Mouse (Mus musculus) heart, postnatal 4 days (tissue): Measurements from ENCODE around the gene Rpl7a. TPM values are rescaled to one million over a fixed set of nuclear protein-coding genes. Genes with fewer than 3 reads are reported as not detected.

Experiments used
- DNase-seq: peaks from one replicate; pipeline ENCODE4 v3.0.0; 2021
- total RNA-seq, 2 experiments: library from RNA; stranded (reverse); gene quantifications; 2 replicates each; pipeline ENCODE4 v1.2.3; 2021

The Rpl7a gene
- total RNA-seq, 2 experiments from 2014 or later, result 414 to 433 TPM

DNA sequence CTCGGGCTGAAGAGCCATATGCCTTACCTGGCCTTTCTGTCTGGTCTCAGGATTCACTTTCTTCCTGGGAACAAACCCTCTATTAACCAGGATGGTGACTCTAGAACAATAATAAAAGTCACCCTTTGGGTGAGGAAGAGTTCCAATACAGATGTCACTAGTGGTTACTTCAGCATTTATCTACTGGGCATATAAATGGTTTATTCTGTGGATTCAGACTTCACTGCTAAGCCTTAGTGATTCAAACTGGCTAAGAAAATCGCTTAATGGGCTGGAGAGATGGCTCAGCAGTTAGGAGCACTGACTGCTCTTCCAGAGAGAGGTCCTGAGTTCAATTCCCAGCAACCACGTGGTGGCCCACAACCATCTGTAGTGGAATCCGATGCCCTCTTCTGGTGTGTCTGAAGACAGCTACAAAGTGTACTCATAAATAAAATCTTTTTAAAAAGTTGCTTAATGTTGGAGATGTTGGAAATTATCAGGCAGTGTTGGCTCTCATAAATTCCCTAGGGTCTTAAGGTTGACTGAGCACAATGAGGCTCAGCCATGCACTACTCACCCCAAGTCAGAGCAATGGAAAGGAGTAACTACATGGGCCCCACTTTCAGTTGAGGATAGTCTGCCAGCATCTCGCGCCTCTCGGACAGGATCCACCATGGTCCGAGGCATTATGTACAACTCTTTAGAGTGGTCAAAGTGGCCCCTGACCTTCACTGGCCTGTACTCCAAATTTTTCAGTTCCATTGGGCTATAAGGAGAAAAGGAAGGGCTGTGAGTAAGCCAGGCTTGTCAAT is 3.8 kb downstream of the Rpl7a start:
- no peak for DNase-seq

DNA sequence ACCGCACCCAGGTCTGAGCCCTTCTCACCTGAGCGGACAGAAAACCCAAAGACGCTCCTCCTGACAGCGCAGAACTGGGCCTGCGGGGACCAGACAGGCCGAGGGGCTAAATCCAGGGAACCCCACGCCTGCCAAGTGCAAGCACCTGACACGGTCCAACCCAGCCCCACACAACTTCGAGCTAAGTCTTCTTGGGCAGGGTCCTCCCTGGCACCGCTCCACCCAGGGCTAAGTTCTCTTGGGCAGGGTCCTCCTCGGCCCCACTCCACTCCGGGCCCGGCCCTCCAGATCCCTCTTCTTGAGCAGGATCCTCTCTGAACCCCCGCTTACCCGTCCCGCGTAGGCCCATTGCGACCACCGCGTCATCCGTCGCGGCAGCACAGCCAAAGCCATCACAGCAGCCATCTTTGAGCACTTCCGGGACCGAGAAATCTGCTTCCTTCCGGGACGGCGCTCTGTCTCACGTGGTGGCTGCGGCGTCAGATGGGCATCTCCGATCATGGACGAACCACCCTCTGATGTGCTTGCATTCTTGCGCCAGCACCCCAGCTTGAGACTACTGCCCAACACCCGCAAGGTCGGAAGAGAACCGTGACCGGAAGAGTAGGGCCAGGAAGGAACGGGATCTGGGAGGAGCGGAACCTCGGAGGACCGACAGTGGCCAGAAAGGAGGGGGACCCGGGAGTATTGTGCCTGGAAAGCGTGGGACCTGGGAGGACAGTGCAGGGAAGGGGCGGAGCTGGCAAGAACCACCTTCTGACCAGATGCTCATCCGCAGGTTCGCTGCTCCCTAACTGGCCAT is 5.6 kb downstream of the Rpl7a start, which contains the start of the genes Surf2 and Surf1:
Gene Surf2, plus strand, starts transcription at position 441 of the 802 bp plus-strand sequence.
Gene Surf1, minus strand, starts transcription at position 604 of the 802 bp plus-strand sequence.
- DNase-seq, result peak; percentile 77

DNA sequence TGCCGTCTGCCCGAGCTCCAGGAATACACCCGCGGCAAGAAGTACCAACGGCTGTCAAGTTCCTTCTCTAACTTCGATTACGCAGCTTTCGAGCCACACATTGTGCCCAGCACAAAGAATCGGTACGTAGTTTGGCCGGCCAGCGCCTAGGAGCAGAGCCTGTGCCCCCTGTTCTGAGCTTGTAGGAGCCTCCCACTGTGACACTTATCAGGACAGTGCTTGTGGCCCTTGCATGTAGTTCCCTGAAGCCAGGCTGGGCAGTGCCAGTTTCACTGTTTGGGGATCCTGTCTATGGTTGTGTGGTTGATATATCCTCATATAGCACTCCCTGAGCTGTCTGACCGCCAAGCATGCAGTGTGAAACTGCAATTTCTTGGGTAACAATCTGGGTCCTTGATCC is 6.2 kb downstream of the Rpl7a start:
- DNase-seq, result no peak

DNA sequence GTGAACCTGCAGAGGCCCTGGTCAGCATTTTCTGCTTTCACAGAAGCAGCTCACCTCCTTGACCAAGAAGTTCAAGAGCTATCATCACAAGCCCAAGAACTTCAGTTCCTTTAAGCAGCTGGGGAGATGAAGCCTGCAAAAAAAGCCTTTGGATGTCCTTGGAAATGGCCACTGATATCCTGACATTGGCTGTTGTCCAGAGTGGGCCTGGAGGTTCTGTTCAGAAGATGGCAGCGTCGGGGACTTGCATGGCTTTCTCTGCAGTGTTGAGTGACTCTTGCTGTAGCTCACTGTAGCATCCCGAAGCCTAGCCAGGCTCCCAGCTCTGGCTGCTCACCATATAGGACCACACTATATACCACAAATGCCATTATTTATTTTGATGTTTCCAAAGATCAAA is 9.1 kb downstream of the Rpl7a start:
- no peak for DNase-seq

DNA sequence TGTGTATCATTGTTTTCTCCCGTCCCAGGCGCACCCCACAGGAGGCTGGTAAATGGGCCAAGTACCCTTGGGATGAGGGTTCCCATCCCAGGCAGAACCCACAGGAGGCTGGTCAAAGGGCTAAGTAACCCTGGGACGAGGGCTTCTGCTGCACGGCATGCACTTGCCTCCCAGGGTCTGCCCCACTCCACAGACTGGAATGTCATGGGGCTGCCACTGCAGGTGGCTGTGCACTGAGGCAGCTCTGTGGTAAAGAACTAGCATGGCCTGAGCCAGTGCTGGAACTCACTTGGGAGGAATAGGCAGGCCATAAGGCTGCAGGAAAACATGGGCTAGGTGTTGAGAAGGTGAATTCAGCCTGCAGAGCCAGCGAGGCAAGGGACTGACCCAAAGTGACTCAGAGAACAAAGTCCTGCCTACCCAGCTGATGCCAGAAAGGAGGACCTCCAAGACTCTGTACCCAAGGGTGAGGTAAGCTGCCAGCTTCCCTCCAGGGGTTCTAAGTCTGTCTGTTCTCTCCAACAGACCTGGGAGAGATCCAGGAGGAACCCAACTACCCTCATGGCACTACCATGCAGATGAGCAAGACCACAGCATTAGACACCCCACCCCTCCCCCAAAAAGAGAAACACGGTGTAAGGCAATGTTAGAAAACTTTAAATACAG is 9.8 kb downstream of the Rpl7a start:
- no peak for DNase-seq

DNA sequence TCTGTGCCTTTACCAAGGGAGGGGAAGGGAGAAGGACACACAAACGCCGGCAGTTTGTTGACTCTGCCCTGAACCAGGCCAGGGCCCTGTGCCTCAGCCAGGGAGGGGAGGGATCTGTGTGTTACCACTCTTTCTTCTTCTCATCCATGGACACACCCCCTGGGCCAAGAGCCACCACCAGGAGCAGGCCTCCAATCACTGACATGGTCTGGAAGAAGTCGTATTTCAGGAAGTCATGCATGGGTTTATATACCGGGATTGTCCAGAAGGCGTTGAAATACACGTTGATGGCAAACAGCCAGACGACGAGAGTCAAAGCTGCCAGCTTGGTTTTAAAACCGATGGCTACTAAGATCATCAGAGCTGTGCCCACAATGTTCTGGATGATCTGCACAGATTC is 11.2 kb downstream of the Rpl7a start:
- DNase-seq, result peak; percentile 42

DNA sequence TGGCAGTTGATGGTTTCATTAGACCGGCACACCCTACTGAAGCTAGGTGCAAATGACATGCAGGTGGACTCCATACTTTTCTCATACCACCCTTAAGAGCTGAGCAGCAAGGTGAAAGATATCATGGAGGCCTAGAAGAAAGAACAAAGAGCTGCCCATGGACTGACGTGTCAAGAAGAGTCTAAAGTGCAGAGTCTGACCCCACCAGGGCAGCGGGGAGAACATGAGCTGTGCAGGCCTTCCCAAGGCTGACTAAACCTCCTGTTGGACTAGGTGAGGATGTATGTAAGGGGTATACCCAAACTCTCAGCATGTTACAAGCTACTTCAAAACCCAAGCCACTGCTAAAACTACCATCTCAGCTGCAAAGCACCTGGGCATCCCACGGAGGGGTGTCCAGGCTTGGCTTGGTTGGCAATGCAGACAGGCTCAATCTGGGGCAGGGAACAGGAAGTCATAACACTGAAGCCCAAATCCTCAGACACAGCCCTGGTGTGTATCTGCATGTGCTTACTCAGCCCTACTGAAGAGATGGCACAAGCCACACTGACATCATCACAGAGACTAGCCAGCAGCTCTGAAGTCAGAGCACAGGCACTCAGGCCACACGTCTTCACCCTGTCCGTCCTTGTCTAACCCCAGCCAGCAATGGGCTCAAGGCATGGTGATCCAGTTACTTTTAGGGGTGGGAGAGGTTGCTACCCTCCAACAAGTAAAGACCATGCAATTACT is 17.3 kb downstream of the Rpl7a start:
- no peak for DNase-seq

DNA sequence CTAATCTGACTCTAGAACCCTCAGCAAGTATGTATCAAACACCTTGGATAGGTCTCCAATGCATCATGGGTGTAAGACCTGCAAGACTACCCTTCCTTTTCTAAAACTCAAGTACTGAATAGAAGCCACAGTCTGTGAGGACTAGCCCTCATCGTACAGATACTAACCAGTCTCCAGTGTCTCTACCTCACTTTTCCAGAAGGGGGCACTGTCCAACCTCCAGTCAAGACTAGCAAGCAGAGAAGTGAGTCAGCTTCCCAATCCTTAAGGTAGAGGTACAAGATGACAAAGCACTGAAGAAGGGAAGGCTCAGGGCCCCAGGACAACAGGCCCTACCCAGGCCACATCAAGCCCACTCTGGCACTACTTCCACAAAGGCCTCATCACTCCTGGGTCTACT is 19.8 kb downstream of the Rpl7a start:
- peak; percentile 77 for DNase-seq

DNA sequence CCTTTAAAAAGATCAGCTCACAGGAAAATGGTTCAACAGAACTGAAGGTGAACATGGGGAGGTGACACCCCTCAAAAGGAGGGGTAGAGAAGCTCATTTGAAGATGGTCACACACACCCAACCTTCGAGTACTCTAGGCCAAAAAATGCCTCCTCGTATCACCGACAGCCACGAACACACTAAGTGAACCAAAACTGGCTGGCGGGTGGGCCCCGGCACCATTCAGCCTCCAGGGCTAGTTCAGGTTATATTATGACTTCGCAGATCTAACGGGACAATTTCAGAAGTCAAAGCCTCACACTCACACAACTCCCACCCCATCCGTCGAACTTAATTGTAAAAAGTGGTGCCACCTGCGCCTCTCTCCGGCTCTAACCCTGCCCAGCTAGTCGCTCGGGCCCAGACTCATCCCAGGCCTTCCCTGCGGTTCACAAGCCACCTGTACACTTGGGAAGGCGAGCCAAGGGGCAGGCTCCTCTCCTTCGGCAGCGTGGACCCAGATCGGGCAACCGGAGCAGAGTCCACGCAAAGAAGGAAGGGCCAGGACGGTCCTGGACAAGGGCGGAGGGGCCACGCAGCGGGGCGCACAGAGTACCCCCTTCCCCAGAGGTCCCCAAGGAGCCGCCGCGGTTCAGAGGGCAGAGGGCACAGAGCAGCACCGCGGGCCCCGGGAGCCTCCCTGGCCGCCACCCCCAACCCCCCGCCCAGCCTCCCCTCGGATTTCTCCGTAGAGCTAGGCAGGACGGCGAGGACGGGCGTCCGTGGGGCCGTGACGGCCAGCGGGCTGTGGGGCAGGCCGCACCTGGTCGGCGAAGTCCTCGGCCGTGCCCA is 22.1 kb downstream of the Rpl7a start:
- DNase-seq, result peak; percentile 57

DNA sequence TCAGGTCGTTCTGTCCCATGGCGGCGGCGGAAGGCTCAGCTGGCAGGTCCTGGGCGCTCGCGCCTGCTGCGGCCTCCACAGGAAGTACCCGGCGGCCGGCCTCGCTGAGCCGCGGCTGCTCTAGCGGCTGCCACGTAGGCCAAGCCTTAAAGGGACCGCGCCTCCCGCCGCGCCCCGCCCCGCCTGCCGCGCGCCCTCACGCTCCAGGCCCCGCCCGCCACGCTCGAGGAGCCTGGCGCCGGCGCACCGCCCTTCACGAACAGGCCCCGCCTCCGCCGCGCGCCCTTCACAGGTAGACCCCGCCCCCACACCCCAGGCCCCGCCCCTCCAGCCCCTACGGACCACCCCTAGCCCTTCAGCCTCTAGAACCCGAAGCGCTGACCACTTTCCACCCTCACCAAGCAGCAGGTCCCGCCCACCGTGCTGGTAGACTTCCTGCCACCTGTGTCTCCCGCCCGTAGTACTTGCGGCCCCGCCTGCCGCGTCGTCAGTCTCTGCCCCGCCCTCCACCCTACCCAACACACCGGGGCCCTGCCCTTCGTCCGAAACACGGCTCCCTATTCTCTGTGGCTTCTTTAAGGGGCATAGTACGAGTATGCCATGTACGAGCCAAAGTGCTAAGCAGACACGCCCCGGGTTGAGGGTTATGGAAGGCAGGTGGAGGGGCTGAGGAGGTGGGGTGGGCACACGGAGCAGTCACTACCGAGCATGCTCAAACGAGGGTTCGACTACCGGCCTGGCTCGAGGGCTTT is 22.9 kb downstream of the Rpl7a start, which contains the start of the genes Surf4 and Stkld1:
Gene Surf4, minus strand, starts transcription at position 625 of the 752 bp plus-strand sequence.
Gene Stkld1, plus strand, starts transcription at position 744 of the 752 bp plus-strand sequence.
- DNase-seq, result peak; percentile 93

DNA sequence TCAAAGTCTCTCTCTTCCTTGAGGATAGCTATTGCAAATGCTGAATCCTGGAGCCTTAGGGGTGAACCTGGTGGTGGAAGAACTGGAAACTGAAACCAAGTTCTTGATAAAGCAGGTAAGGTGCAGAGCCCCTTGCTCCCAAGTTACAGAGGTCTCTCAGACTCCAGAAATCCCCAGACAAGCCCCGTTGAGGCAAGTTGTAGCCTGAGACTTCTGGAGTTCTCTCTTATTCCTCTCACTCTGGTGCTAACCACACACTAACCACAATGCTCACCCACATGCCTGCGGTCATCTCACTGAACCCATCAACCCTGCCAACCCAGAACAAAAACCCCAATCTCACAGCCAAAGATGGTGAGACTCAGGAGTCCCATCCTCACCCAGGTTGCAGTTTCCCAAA is 24.7 kb downstream of the Rpl7a start:
- no peak for DNase-seq

DNA sequence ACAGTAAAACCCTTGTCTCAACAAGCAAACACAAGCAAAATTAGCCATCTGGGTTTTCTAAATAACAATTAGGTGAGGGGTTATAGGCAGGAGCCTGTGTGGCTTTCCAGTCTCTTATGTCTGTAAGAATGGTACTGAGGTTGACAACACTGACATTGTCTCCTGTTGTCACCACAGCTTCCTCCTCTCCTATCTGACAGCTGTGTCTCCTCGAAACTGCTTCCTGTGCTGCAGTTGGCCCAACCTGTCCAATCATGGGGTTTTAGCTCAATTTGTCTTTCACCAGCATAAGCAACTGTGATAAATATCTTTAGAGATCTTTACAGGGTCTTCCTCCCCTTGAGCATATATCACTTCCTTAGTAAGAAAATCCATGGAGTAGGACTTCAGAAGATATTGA is 25.9 kb downstream of the Rpl7a start:
- no peak for DNase-seq

DNA sequence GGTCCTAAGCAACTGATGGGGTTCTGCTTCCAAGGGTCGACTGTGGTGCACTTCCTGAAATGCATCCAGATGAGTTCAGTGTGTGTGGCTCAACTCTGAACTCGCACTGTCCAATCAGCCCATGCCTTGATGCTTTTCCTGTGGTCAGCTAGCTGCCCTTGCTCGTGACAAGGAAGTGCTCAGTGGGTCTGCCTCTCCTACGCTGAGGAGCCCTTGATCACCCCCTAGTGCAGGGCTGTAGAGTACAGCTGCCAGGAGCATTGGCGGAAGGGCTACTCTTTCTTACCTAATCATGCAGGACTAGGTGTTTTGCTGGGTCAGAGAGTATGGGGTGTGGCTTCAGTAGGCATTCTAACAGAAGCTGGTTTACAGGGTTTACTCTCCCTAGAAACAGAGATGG is 31.0 kb downstream of the Rpl7a start:
- no peak for DNase-seq

DNA sequence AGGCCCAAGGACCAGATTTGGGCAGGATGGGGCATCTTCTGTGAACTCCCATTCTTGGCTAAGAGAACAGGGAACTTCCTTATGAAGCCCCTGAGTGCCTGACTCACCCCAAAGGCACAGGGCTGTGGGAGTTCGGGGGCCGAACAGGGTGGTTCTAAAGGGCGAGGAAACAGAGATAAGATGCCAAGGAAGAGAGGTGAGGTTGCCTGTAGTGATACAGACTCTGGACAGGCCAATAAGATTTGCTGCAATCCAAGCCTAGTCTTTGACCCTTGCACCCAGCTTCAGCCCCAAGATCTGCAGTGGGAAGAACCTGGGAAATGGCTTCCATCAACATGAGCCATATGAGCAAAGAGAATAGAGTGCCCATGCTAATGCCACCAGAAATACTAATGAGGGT is 32.7 kb downstream of the Rpl7a start:
- no peak for DNase-seq

DNA sequence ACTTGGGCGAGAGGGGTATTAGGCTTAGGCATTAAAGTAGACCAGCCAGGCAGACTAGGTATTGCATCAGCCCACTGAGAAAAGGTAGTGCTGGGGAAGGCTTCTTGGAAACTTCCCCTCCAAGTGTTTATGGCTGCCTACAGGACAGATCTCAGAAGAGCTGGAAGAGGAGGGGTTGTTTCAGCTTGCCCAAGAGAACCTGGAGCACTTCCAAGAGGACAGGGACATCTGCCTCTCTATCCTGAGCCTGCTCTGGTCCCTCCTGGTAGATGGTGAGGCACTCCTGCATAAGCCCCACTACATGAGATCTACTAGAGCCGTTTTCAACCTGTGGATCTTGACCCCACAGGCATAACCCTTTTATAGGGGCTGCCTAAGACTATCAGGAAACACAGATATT is 39.8 kb downstream of the Rpl7a start:
- DNase-seq, result no peak

DNA sequence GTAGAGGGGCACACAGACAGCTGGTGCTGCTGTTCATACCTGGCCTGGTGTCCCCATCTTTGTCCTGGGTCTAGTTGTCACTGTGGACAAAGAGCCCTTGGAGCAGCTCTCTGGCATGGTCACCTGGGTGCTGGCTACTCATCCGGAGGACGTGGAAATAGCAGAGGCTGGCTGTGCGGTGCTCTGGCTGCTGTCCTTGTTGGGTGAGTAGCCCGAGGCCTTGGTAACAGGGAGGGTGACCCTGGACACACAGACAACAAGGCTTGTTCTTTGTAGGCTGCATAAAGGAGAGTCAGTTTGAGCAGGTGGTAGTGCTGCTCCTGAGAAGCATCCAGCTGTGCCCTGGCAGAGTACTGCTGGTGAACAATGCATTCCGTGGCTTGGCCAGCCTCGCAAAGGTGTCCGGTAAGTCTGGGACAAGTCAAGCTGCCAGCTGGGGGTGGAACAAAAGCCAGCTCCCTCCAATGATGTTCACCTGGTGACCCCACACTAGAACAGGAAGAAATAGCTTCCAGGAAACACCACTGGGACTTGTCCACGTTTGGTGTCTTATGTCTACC is 40.9 kb downstream of the Rpl7a start:
- no peak for DNase-seq

DNA sequence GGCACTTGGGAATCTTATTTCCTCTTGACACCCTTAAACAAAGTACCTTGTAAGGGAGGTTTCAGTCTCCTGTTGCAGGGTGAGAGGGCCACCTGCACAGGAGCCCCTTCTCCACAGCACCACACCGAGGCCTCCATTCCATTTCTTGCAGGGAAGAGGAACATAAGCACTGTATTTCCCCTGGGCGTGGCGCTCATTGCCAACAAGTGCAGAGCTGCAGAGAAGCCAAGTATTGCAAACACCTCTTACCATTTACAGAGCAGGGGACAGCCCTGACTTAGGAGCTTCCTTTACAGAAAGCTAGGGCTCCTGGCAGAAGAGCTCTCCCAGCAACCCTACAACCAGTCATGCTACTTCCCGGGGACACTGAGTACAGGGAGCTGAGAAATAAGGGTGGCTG is 41.6 kb downstream of the Rpl7a start:
- DNase-seq, result no peak

DNA sequence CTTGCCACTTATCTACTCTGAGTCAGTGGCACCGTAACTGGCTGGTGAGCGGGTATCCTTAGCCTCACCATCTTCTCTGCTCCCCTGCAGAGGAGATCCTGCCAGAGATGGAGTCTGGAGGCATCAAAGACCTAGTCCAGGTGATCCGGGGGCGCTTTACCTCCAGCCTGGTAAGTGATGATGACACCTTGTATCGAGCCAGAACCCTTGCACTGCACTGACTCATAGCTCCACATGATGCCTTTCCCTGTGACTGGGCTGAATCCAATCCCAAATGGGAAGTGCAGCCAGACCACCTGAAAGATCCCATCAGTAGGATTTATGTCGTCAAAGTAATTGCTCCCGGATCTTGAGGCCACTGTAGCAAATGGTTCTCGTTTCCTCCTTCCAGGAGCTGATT is 42.3 kb downstream of the Rpl7a start:
- DNase-seq, result no peak

DNA sequence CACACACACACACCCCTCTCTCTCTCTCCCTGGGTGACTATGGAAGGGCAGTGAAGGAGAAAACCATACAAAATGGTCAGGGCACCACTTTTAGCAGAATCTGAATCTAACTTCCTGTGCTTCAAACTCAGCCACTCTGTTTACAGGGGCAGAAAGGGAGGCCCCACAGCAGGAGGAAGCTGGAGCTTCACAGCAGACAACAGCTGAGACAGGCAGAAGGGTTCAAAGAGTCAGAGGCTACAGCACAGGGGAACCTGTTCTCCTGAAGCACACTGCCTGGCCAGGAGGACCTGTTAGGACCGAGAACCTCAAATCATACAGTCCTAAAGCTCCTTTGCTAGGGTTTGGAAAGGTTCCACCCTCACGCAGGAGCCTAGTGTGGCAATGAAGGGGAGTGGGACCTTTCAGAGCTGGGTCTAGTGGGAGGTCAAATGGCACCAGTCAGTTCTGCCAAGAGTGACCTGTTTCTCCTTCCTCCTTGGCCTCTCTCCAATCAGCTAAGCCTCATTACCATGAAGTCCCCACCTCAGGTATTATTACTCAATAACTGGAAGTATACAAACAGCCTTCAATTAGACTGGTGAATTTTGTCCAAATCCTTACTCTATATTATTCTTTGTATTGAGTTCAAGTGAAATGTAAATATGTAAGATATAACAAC is 44.3 kb downstream of the Rpl7a start:
- no peak for DNase-seq
